Mouse (Mus musculus) midbrain, embryonic 12.5 days (tissue): ENCODE results near the gene Cd164l2. TPM values are rescaled to one million over a fixed set of nuclear protein-coding genes. Genes with fewer than 3 reads are reported as not detected.
A peak's percentile ranks its signal among the peaks of the same experiment; 100 is the strongest.

ENCODE experiments used
- ATAC-seq: fragments of 200-750 bp; cut with Nextera tagmentation; 2 replicates; pipeline ENCODE4 v1.8.0; 2017; ENCODE audit warnings: low read depth, moderate TSS enrichment, moderate library complexity; ENCODE audit not compliant: low FRiP score
- H3K27ac ChIP-seq: fragments of 300-500 bp; sonication (generic); replicated peaks from 2 replicates; pipeline ENCODE4 v1.5.1; 2016; ENCODE audit warnings: mild to moderate bottlenecking
- H3K27me3 ChIP-seq: fragments of 300-500 bp; sonication (generic); 2 replicates; pipeline ENCODE4 v1.6.1; 2016; ENCODE audit warnings: mild to moderate bottlenecking
- H3K36me3 ChIP-seq: fragments of 300-500 bp; sonication (generic); 2 replicates; pipeline ENCODE4 v1.6.1; 2016
- H3K4me1 ChIP-seq: fragments of 300-500 bp; sonication (generic); 2 replicates; pipeline ENCODE4 v1.6.1; 2016
- H3K4me2 ChIP-seq: fragments of 300-500 bp; sonication (generic); replicated peaks from 2 replicates; pipeline ENCODE4 v1.6.1; 2016; ENCODE audit warnings: mild to moderate bottlenecking, moderate library complexity
- H3K4me3 ChIP-seq: fragments of 300-500 bp; sonication (generic); 2 replicates; pipeline ENCODE4 v1.5.1; 2016; ENCODE audit warnings: mild to moderate bottlenecking
- H3K9ac ChIP-seq: fragments of 300-500 bp; sonication (generic); replicated peaks from 2 replicates; pipeline ENCODE4 v1.6.1; 2016; ENCODE audit warnings: mild to moderate bottlenecking, moderate library complexity
- H3K9me3 ChIP-seq: fragments of 300-500 bp; sonication (generic); 2 replicates; pipeline ENCODE4 v1.6.1; 2016; ENCODE audit warnings: mild to moderate bottlenecking
- WGBS: fragments of 180-500 bp; shearing (Covaris S2); methylation state at CpG from one replicate; pipeline ENCODE4 v1.1.7; 2016; 5-methylcytosine and 5-hydroxymethylcytosine counted together
- polyA plus RNA-seq: library from polyadenylated mRNA; unstranded; fragments of >200 nt; fragmentation: Nextera tagmentation; extraction: Ambion mirVana; gene quantifications from 2 replicates; pipeline ENCODE4 v1.2.1, GENCODE M21; 2016

Gene Cd164l2
- polyA plus RNA-seq, 1 experiment from 2014 or later: 0.47 TPM

GRCm38 (mm10) chr4:133178305-133178704, 33.6 kb upstream of the Cd164l2 start:
- Histone ChIP-seq H3K27me3 (no peaks in the 10 kb centered on the region), H3K9me3 (no peaks in the 10 kb centered on the region), H3K4me3 (no peak overlapping the region), H3K27ac (no peak overlapping the region), H3K4me2 (no peak overlapping the region), H3K4me1 (peaks cover 19% of the 10 kb centered on the region), H3K36me3 (peaks cover 6% of the 10 kb centered on the region; the same call in 1 of the 2 replicates), H3K9ac (no peak overlapping the region)
- WGBS: 93% methylated on average over 5 of the region's 5 CpGs
- no peak for ATAC-seq

DNA sequence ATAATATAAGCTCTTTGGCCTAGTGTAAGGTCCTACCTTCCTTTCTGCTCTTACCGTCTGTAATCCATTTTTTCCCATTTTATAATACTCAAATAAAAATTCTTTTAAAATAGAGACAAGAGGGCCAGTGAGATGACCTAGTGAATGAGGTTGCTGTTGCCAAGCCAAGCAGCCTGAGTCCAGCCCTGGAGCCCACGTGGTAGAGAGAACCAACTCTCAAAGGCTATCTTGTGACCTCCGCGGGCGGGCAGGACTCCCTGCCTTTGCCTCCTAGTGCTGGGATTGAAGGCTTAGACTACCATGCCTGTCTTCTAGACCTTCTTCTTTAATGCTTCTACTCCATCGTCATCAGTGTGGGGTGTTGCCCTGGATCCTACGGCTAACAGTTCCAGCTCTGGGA, 32.7 kb upstream of the Cd164l2 start:
- H3K9ac ChIP-seq: no peak overlapping the region
- no peaks in the 10 kb centered on the region for H3K9me3 ChIP-seq
- peaks cover 19% of the 10 kb centered on the region for H3K4me1 ChIP-seq
- peaks cover 6% of the 10 kb centered on the region; the same call in 1 of the 2 replicates for H3K36me3 ChIP-seq
- H3K27me3 ChIP-seq: no peaks in the 10 kb centered on the region
- H3K27ac ChIP-seq: no peak overlapping the region
- WGBS: 96% methylated on average over 7 of the region's 7 CpGs
- no peak overlapping the region for H3K4me3 ChIP-seq
- H3K4me2 ChIP-seq: no peak overlapping the region
- ATAC-seq: no peak

DNA sequence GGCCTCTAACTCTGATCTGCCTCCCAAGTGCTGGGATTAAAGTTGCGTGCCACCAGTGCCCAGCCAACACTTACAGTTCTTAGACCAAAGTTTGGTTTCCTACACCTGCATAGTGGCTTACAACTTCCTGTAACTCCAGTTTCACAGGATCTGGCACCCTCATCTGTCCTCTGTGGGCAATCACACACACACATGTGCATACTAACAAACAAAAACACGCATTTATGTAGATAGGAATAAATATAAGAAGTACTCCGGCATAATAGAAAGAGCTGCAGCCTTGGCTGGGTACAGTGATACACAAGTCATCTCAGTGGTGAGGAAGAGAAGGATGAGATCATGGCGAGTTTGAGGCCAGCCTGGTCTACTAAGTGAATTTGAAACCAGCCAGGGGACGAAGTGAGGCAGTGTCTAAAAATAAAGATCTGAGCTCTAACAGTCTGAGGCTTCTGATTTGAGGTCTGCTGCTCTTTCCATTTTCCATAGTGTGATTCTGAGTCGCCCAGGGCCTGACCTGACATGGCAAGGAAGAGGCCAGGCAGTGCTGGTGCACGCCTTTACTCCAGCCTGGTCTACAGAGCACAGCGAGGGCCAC, 29.4 kb upstream of the Cd164l2 start:
- WGBS: 93% methylated on average over 8 of the region's 8 CpGs
- no peaks in the 10 kb centered on the region for H3K9me3 ChIP-seq
- peaks cover 28% of the 10 kb centered on the region for H3K36me3 ChIP-seq
- no peak overlapping the region for H3K4me2 ChIP-seq
- no peak overlapping the region for H3K27ac ChIP-seq
- no peak for ATAC-seq
- no peak overlapping the region for H3K4me3 ChIP-seq
- no peak overlapping the region for H3K9ac ChIP-seq
- H3K27me3 ChIP-seq: no peaks in the 10 kb centered on the region
- 0 out of 2 replicates have a peak, but pooled peaks cover 9% of the 10 kb centered on the region for H3K4me1 ChIP-seq

- Histone ChIP-seq H3K27ac (0 out of 2 replicates have a peak overlapping the region, but pooled peaks have one; percentile 20), H3K9ac (no peak overlapping the region), H3K4me3 (no peak overlapping the region), H3K4me2 (no peak overlapping the region), H3K4me1 (0 out of 2 replicates have a peak, but pooled peaks cover 9% of the 10 kb centered on the region), H3K9me3 (no peaks in the 10 kb centered on the region), H3K36me3 (peaks cover 39% of the 10 kb centered on the region), H3K27me3 (no peaks in the 10 kb centered on the region)
- WGBS: 63% methylated on average over 14 of the region's 14 CpGs
- ATAC-seq: no peak
Measured at GRCm38 (mm10) chr4:133184031-133184897, 27.7 kb upstream of the Cd164l2 start.

DNA sequence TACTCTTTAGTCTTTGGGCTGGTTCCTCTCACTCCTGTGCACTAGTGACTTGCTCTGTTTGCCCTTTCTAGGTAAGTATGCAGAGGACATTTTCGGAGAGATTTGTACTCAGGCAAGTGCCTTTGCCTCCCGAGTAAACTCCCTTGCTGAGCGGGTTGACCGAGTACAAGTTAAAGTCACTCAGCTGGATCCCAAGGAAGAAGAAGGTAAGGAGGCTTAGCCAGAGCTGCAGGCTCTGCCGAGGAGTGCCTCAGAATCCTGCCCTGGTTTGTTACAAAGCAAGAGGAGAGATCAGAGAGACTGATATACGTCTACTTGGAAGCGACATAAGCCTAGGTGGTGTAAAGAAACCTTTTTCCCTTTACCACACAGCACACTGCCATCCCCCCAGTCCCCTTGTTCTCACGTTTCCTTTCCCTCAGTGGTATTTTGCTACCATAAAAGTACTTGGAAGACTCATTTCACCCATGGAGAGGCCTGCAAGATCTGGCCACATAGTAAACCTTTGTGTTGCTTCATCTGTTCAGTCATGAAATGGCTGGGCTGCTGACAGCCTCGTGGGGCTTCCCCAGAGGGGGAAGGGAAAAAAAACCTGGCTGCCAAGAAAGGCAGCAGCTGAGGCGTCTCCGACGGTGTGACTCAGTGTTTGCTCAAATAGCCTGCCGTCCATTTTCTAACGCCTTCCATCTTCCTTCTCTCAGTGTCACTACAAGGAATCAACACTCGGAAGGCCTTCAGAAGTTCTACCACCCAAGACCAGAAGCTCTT, 26.8 kb upstream of the Cd164l2 start:
- 0 out of 2 replicates have a peak overlapping the region, but pooled peaks have one; percentile 11 for H3K9ac ChIP-seq
- peaks cover 46% of the 10 kb centered on the region for H3K36me3 ChIP-seq

GRCm38 (mm10) chr4:133185893-133186292, 26.0 kb upstream of the Cd164l2 start:
- no peaks in the 10 kb centered on the region for H3K9me3 ChIP-seq
- H3K4me1 ChIP-seq: peaks cover 12% of the 10 kb centered on the region; the same call in 1 of the 2 replicates
- peaks cover 54% of the 10 kb centered on the region for H3K36me3 ChIP-seq
- WGBS: 93% methylated on average over 8 of the region's 8 CpGs
- ATAC-seq: no peak
- H3K27me3 ChIP-seq: no peaks in the 10 kb centered on the region
- no peak overlapping the region for H3K4me3 ChIP-seq
- H3K9ac ChIP-seq: no peak overlapping the region
- no peak overlapping the region for H3K27ac ChIP-seq
- H3K4me2 ChIP-seq: no peak overlapping the region

More for the DNA sequence above, 26.8 kb upstream of the Cd164l2 start:
- no peaks in the 10 kb centered on the region for H3K9me3 ChIP-seq
- no peak overlapping the region for H3K4me3 ChIP-seq
- no peak overlapping the region for H3K4me2 ChIP-seq
- 58% methylated on average over 15 of the region's 15 CpGs for WGBS
- H3K27me3 ChIP-seq: no peaks in the 10 kb centered on the region
- ATAC-seq: no peak
- peaks cover 12% of the 10 kb centered on the region; the same call in 1 of the 2 replicates for H3K4me1 ChIP-seq
- peak overlapping the region; percentile 65 for H3K27ac ChIP-seq

- no peak overlapping the region for H3K4me3 ChIP-seq
- no peak for ATAC-seq
- H3K4me1 ChIP-seq: peaks cover 12% of the 10 kb centered on the region; the same call in 1 of the 2 replicates
- no peak overlapping the region for H3K4me2 ChIP-seq
- WGBS: 93% methylated on average over 5 of the region's 5 CpGs
- no peaks in the 10 kb centered on the region for H3K27me3 ChIP-seq
- H3K9ac ChIP-seq: no peak overlapping the region
- no peak overlapping the region for H3K27ac ChIP-seq
- H3K9me3 ChIP-seq: no peaks in the 10 kb centered on the region
- peaks cover 62% of the 10 kb centered on the region for H3K36me3 ChIP-seq
Measured at GRCm38 (mm10) chr4:133186856-133187255, 25.1 kb upstream of the Cd164l2 start.

DNA sequence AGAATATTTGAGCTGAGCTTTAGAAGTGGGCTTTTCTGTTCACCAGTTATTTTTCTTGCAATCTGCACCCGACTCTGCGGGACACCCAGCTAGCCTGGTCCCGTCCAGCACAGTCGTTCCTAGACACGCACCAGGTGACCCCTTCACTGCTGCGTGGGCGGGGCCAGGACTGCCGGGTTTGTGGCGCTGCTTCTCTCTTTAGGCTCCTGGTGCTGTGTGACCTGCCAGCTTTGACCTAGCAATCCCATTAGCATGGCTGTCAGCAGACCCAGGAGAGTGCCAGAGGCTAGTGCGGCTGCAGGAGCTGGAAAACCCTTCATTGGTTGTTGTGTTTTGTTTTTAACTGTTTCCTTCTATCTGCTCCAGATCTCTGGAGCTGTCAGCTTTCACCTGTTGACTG, 22.5 kb upstream of the Cd164l2 start:
- 58% methylated on average over 10 of the region's 10 CpGs for WGBS
- no peak for ATAC-seq
- Histone ChIP-seq H3K36me3 (peaks cover 84% of the 10 kb centered on the region), H3K9ac (no peak overlapping the region), H3K27ac (no peak overlapping the region), H3K9me3 (no peaks in the 10 kb centered on the region), H3K4me2 (no peak overlapping the region), H3K27me3 (no peaks in the 10 kb centered on the region), H3K4me1 (peaks cover 12% of the 10 kb centered on the region; the same call in 1 of the 2 replicates), H3K4me3 (no peak overlapping the region)

DNA sequence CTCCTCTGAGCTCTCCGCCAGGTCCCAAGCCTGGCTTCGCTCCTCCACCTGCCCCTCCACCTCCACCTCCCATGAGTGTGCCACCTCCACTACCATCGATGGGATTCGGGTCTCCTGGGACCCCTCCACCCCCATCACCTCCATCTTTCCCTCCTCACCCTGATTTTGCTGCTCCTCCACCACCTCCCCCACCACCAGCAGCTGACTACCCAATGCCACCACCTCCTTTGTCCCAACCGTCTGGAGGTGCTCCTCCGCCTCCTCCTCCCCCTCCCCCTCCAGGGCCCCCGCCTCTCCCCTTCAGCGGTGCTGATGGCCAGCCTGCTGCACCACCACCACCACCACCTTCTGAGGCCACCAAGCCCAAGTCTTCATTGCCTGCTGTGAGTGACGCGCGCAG, 17.4 kb upstream of the Cd164l2 start:
- Histone ChIP-seq H3K9me3 (no peaks in the 10 kb centered on the region), H3K4me2 (no peak overlapping the region), H3K27ac (no peak overlapping the region), H3K27me3 (no peaks in the 10 kb centered on the region), H3K9ac (no peak overlapping the region), H3K4me1 (peaks cover 35% of the 10 kb centered on the region), H3K36me3 (peaks cover 60% of the 10 kb centered on the region), H3K4me3 (no peak overlapping the region)
- 85% methylated on average over 11 of the region's 11 CpGs for WGBS
- no peak for ATAC-seq

GRCm38 (mm10) chr4:133195014-133195413, 16.9 kb upstream of the Cd164l2 start:
- H3K9ac ChIP-seq: no peak overlapping the region
- H3K9me3 ChIP-seq: no peaks in the 10 kb centered on the region
- ATAC-seq: no peak
- H3K36me3 ChIP-seq: peaks cover 56% of the 10 kb centered on the region
- H3K27ac ChIP-seq: no peak overlapping the region
- 67% methylated on average over 4 of the region's 4 CpGs for WGBS
- peaks cover 40% of the 10 kb centered on the region for H3K4me1 ChIP-seq
- H3K27me3 ChIP-seq: no peaks in the 10 kb centered on the region
- no peak overlapping the region for H3K4me2 ChIP-seq
- H3K4me3 ChIP-seq: no peak overlapping the region

GRCm38 (mm10) chr4:133196136-133196535, 15.8 kb upstream of the Cd164l2 start:
- Histone ChIP-seq H3K27ac (peak overlapping the region; percentile 82; the same call in 1 of the 2 replicates), H3K9me3 (no peaks in the 10 kb centered on the region), H3K36me3 (peaks cover 46% of the 10 kb centered on the region), H3K4me1 (peaks cover 52% of the 10 kb centered on the region), H3K9ac (no peak overlapping the region), H3K4me2 (no peak overlapping the region), H3K4me3 (no peak overlapping the region), H3K27me3 (no peaks in the 10 kb centered on the region)
- WGBS: 87% methylated on average over 2 of the region's 2 CpGs
- no peak for ATAC-seq
